Mouse (Mus musculus): ENCODE data around the gene Chmp4b. TPM values are rescaled to one million over a fixed set of nuclear protein-coding genes. Genes with fewer than 3 reads are reported as not detected.

Chmp4b gene
- 105 TPM for polyA plus RNA-seq (2014; fragmentation: Illumina TruSeq; extraction: RNeasy Lipid Tissue Mini Kit (QIAGEN cat#74804); ENCODE audit: low read depth, low replicate concordance)

GRCm38 (mm10) chr2:154651363-154651762 lies at the start of gene Chmp4b:
TSS of gene Chmp4b (plus strand) at chr2:154651705.

GRCm38 (mm10) chr2:154603638-154604153 lies 47.8 kb upstream of the Chmp4b start, which contains the start of gene Pxmp4:
TSS of gene Pxmp4 (minus strand) at chr2:154603708.

GRCm38 (mm10) chr2:154613118-154614115 lies 38.1 kb upstream of the Chmp4b start, which contains the start of the genes Zfp341 and 4930519P11Rik:
TSS of gene Zfp341 (plus strand) at chr2:154613297.
TSS of gene 4930519P11Rik (minus strand) at chr2:154613437.

Other genes starting within 250 kb of the Chmp4b start
- not detected for gene Snta1, start 243.6 kb upstream of the Chmp4b start, polyA plus RNA-seq (2014; fragmentation: Illumina TruSeq; extraction: RNeasy Lipid Tissue Mini Kit (QIAGEN cat#74804); ENCODE audit: low read depth, low replicate concordance)
- gene Cbfa2t2, start 215.2 kb upstream of the Chmp4b start, polyA plus RNA-seq (2014; fragmentation: Illumina TruSeq; extraction: RNeasy Lipid Tissue Mini Kit (QIAGEN cat#74804); ENCODE audit: low read depth, low replicate concordance): 18.4 TPM
- not detected for gene 1700003F12Rik, start 104.6 kb upstream of the Chmp4b start, polyA plus RNA-seq (2014; fragmentation: Illumina TruSeq; extraction: RNeasy Lipid Tissue Mini Kit (QIAGEN cat#74804); ENCODE audit: low read depth, low replicate concordance)
- not detected for gene Actl10, start 99.9 kb upstream of the Chmp4b start, polyA plus RNA-seq (2014; fragmentation: Illumina TruSeq; extraction: RNeasy Lipid Tissue Mini Kit (QIAGEN cat#74804); ENCODE audit: low read depth, low replicate concordance)
- not detected for gene Necab3, start 92.8 kb upstream of the Chmp4b start, polyA plus RNA-seq (2014; fragmentation: Illumina TruSeq; extraction: RNeasy Lipid Tissue Mini Kit (QIAGEN cat#74804); ENCODE audit: low read depth, low replicate concordance)
- 0.16 TPM for gene E2f1, start 81.8 kb upstream of the Chmp4b start, polyA plus RNA-seq (2014; fragmentation: Illumina TruSeq; extraction: RNeasy Lipid Tissue Mini Kit (QIAGEN cat#74804); ENCODE audit: low read depth, low replicate concordance)
- 7.7 TPM for gene Pxmp4, start 48.0 kb upstream of the Chmp4b start, polyA plus RNA-seq (2014; fragmentation: Illumina TruSeq; extraction: RNeasy Lipid Tissue Mini Kit (QIAGEN cat#74804); ENCODE audit: low read depth, low replicate concordance)
- not detected for gene Zfp341, start 38.4 kb upstream of the Chmp4b start, polyA plus RNA-seq (2014; fragmentation: Illumina TruSeq; extraction: RNeasy Lipid Tissue Mini Kit (QIAGEN cat#74804); ENCODE audit: low read depth, low replicate concordance)
- not detected for gene 4930519P11Rik, start 38.3 kb upstream of the Chmp4b start, polyA plus RNA-seq (2014; fragmentation: Illumina TruSeq; extraction: RNeasy Lipid Tissue Mini Kit (QIAGEN cat#74804); ENCODE audit: low read depth, low replicate concordance)
- not detected for gene Gm14214, start 118.3 kb downstream of the Chmp4b start, polyA plus RNA-seq (2014; fragmentation: Illumina TruSeq; extraction: RNeasy Lipid Tissue Mini Kit (QIAGEN cat#74804); ENCODE audit: low read depth, low replicate concordance)
- 143 TPM for gene Raly, start 139.4 kb downstream of the Chmp4b start, polyA plus RNA-seq (2014; fragmentation: Illumina TruSeq; extraction: RNeasy Lipid Tissue Mini Kit (QIAGEN cat#74804); ENCODE audit: low read depth, low replicate concordance)
- gene a, start 139.7 kb downstream of the Chmp4b start, polyA plus RNA-seq (2014; fragmentation: Illumina TruSeq; extraction: RNeasy Lipid Tissue Mini Kit (QIAGEN cat#74804); ENCODE audit: low read depth, low replicate concordance): not detected
- 1,088 TPM for gene Eif2s2, start 241.2 kb downstream of the Chmp4b start, polyA plus RNA-seq (2014; fragmentation: Illumina TruSeq; extraction: RNeasy Lipid Tissue Mini Kit (QIAGEN cat#74804); ENCODE audit: low read depth, low replicate concordance)

Measured in sigmoid colon, adult 10 weeks (tissue).